Mouse (Mus musculus) urinary bladder, postnatal 36 days (tissue): ENCODE results near the gene Pld3.
A peak's percentile ranks its signal among the peaks of the same experiment; 100 is the strongest.
"Not testable (repeated sequence)": the region's sequence is repeated elsewhere in the genome, so short reads cannot be mapped to it uniquely, and the experiment has no call there.

Source experiments
- DNase-seq, 2 experiments: peaks; one replicate each; pipeline ENCODE4 v3.0.0; 2022; ENCODE audit warnings: low spot score in 2 of 2, mixed read lengths in 1 of 2

Pld3 gene

GRCm38 (mm10) chr7:27523805-27524204 lies 29.2 kb downstream of the Pld3 start:
- DNase-seq, result no peak

DNA sequence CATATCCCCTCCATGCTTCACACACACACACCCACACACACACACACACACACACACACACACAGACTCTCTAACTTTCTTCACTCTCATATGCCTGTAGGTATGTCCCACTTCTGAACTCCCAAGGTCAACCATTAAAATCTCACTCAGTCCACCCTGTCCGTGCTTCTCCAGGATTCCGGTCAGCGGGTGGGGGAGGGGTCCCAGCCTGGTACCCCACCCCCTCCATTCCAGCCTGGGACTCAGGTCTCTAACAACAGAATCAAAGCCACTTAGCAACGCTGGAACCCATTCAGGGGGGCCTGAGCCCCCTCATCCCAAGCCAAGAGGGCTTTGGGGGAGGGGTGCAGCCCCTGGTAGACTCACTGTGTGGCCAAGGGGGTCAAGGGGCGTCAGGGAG lies 30.1 kb downstream of the Pld3 start, which contains the start of gene Hipk4:
Gene Hipk4 (plus strand): TSS at position 301 of the 400 bp plus-strand sequence.
- DNase-seq, result no peak

DNA sequence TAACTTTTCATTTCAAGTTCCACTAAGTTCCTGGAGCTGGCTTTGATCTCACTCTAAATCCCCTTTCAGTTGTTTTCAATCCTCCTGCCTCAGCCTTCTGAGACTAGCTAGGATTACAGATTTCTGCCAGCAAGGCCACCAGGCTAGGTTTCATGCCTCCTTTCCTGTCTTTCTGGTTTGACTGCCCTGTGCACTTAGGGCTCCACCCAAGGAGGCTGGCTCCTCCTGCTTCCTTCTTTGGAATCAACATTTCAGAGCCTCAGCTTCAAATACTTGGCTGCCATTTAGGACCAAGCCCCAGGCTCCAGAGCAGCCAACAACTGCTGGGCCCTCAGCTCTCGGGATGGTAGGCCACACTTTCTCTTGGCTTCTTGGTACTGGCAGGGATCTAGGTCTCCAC lies 32.4 kb downstream of the Pld3 start:
- DNase-seq, result peak; percentile 22 to 23

- no peak for DNase-seq
Measured at GRCm38 (mm10) chr7:27520104-27520503, 32.9 kb downstream of the Pld3 start.

- no peak for DNase-seq
Measured at GRCm38 (mm10) chr7:27518314-27518713, 34.7 kb downstream of the Pld3 start.

GRCm38 (mm10) chr7:27514961-27515360 lies 38.1 kb downstream of the Pld3 start:
- DNase-seq, result no peak

- no peak for DNase-seq
Measured at GRCm38 (mm10) chr7:27510809-27511208, 42.2 kb downstream of the Pld3 start.

DNA sequence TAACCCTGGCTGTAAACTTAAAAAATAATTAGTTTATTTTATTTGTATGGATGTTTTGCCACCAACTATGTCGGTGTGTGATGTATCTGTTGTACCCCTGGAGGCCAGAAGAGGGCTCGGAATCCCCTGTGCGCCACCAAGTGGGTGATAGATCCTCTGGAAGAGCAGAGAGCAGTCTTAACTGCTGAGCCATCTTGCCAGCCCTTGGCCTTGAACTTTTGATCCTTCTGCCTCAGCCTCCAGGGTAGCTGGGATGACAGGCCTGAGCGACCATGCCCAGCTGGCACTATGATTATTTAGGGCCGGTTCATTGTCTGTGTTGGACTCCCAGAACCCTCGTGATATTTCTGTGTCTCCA lies 44.4 kb downstream of the Pld3 start:
- DNase-seq, result peak; percentile 33 to 60

- DNase-seq, result peak; percentile 100
Measured at GRCm38 (mm10) chr7:27507711-27508647, 45.0 kb downstream of the Pld3 start.

- DNase-seq, result no peak
Measured at GRCm38 (mm10) chr7:27506765-27507370, 46.1 kb downstream of the Pld3 start.

DNA sequence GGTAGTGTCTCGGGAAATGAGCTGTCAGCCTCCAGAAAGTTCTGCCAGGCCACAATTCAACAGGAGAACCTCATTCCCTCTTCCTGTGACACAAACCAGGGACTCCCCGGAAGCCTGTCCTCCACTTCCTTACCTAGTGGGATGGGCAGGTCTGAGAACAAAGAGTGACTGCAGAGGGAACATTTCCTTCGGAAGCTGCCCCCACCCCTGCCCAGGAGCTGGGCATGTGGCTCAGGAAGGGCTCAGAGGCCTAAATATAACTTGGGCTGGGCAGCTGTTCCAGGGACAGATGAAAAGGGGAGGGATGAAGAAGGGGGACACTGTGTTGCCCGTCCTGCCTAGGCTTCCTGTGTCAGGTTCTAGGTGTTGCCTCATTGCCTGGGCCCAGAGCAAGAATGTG lies 51.4 kb downstream of the Pld3 start:
- no peak for DNase-seq

- no peak for DNase-seq
Measured at GRCm38 (mm10) chr7:27499036-27499435, 54.0 kb downstream of the Pld3 start, which contains the start of gene Prx. Gene Prx (plus strand): TSS chr7:27499324.

DNA sequence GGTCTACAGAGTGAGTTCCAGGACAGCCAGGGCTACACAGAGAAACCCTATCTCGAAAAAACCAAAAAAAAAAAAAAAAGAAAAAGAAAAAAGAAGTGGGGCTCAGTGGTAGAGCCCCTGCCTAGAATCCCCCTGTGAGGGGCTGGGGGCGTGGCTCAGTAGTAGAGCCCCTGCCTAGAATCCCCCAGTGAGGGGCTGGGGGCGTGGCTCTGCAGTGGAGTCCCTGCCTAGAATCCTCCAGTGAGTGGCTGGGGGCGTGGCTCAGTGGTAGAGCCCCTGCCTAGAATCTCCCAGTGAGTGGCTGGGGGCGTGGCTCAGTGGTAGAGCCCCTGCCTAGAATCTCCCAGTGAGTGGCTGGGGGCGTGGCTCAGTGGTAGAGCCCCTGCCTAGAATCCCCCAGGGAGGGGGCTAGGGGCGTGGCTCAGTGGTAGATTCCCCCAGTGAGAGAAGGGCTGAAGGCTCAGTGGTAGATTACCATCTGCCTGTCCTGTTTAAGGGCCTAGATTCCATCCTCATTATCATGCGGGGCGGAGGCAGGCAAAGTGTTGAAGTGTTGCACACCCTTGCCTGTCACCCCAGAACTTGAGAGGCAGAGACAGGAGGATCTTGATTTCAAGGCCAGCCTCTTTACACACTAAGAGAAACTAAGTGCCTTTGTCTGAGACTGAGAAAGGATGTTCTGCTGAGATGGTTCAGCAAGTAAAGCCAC lies 58.2 kb downstream of the Pld3 start:
- not testable (repeated sequence) for DNase-seq

DNA sequence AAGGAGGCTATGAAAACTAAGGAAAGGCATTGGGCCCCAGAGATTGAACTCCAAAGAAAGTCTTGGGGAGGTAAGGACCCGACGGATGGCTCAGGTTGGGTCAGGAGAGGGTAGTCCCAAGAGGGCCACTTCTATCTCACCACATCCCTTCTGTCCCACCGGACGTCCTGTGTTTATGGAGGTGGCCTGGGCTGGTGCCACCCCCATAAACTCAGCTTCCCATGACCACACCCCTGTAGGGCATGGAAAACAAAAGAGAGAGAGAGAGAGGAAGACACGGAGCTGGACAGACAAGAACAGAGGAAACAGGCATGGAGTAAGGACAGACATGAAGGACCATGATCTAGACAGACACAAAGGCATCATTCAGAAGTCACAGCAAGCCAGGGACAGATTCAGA lies 59.6 kb downstream of the Pld3 start:
- no peak for DNase-seq

DNA sequence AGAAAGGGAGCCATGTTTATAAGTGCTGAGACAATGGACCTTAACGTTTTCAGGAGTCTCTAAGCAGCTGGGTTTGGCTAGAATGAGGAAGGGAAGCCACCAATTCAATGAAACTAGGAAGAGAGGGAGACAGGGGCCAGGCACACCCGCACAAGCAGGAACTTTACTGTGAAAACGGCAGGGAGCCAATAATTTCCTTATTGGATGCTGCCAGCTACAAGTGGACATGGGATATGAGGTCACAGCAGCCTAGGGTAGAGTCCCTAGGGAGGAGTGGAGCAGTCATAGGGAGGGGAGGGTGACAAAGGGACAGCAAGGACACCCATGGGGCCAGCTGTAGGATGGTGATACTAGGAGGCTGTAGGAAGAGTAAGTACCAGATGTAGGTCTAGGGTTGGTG lies 60.0 kb downstream of the Pld3 start:
- no peak for DNase-seq

DNA sequence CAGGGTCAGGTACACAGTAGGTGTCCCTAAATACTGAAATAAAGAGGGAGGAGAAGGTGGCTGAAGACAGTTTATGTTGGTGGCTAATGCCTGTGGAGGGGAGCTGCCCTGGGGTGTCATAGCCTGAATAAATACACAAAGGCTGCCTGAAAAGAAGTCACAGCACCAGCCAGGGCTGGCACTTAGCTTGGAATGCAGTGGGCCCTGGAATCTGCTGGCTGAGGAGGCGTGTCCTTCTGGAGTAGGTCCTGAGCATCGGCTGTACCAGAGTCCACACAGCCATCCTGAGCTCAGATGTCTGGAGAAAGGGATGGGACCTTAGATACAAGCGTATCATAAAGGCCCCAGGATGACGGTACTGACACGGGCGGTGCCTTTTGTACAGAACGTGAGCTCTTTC lies 61.2 kb downstream of the Pld3 start:
- no peak for DNase-seq

DNA sequence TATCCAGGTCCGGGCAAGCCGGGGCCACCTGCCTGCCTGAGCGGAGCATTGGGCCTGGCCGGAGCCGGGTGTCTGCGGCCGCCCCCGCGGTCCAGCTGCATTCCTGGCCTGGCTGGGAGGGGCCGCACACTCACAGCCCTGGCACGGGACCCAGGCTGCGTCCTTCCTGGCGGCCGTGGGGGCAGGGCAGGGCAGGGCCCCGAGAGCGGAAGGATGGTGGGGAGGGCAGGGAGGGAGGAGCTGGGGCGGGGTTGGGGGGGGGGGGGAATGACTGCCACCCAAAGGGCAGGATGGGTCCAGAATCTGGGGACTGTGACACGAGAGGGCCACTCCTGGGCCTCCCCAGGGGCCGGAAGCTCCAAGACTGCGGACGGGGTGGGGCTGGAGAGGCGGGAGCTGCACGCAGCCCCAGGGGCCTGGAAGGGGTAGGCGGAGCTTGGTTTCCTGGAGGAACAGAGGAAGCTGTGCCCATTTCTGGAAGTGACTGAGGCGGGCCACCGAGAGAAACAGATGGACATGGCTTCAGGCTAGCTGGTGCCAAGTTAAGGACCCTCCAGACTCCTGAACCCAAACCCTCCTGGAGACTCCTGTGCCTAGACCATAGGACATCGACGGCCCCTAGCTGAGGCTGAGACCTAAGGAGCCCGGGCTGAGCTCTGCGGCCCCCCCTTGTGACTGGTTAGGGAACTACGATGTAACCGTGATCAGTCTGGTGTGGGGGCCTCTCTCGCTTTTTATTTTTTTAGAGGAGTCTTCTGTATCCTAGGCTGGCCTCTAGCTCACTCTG lies 62.3 kb downstream of the Pld3 start:
- DNase-seq, result peak; percentile 91 to 95

DNA sequence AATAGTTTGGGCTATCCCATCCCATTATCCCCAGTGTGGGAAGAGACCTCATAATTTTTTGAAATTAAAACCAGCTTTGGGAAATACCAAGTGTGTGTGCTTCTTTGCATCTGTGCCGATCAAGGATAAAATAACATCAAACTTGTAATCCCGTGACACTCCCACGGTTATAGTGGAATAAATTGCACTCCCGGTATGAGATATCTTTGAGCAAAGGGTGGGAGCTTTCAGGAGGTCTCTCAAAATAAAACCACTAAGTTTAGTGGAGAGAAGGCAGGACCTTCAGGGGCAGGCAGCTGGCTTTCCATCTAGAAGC lies 62.8 kb downstream of the Pld3 start:
- DNase-seq, result no peak

- no peak for DNase-seq
Measured at GRCm38 (mm10) chr7:27489270-27489869, 63.6 kb downstream of the Pld3 start.

DNA sequence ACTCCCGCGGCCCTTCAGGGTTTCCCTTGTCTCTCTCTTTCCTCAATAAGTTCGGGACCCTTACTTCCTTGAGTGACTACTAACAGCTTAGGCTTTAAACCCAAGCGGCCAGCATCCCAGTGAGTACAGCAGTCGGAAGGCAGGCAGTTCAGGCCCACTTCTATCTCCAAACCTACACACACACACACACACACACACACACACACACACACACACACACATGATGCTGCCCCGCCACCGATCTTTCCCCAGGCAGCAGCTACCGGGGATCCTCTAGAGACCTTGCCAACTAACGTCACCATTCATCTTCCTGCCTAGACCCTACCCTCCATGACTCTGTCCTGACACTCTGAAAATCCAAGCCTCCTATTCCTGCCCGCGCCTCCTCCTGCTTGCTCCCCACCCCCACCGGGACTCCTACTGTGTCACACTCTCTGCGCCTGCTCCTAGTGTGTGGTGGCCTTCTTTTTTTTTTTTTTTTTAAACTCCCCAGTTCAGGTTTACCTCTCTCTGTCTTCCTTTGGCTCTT lies 65.2 kb downstream of the Pld3 start:
- peak; percentile 51 to 62 for DNase-seq
